Mouse (Mus musculus) G1E (cell line): ENCODE measurements around the gene Bcdin3d. TPM values are rescaled to one million over a fixed set of nuclear protein-coding genes. Genes with fewer than 3 reads are reported as not detected.

Experiments
- ATAC-seq: 2 replicates; pipeline ENCODE4 v1.8.0; 2016; ENCODE audit warnings: mild to moderate bottlenecking; ENCODE audit not compliant: insufficient number of reproducible peaks, poor library complexity, low FRiP score, severe bottlenecking; ENCODE audit errors: extremely low read depth
- DNase-seq: peaks from one replicate; pipeline ENCODE4 v3.0.0; 2012; ENCODE audit warnings: low spot score
- H3K27me3 ChIP-seq: 2 replicates; pipeline ENCODE4 v1.6.1; 2012; ENCODE audit warnings: mild to moderate bottlenecking, low read length, inconsistent platforms; ENCODE audit not compliant: insufficient read depth
- H3K36me3 ChIP-seq: replicated peaks from 2 replicates; pipeline ENCODE3; 2012; ENCODE audit warnings: mild to moderate bottlenecking, inconsistent platforms
- H3K4me1 ChIP-seq: 2 replicates; pipeline ENCODE4 v1.6.1; 2012; ENCODE audit warnings: low read depth, low read length, inconsistent platforms, mixed read lengths; ENCODE audit not compliant: insufficient read depth
- H3K4me3 ChIP-seq: 2 replicates; pipeline ENCODE4 v1.5.1; 2012; ENCODE audit warnings: low read depth, mild to moderate bottlenecking, inconsistent platforms, low read length, moderate library complexity, mixed read lengths
- H3K9me3 ChIP-seq: replicated peaks from 2 replicates; pipeline ENCODE4 v1.6.1; 2012; ENCODE audit warnings: inconsistent platforms
- CTCF ChIP-seq: IDR thresholded peaks from 2 replicates; pipeline ENCODE4 v1.5.1; 2012; ENCODE audit warnings: low read depth, low read length, inconsistent platforms, mixed read lengths
- GATA1 ChIP-seq: IDR thresholded peaks from 2 replicates; pipeline ENCODE4 v1.6.1; 2012; ENCODE audit warnings: borderline replicate concordance, low read length, inconsistent platforms, mixed read lengths
- GATA2 ChIP-seq: IDR thresholded peaks from 2 replicates; pipeline ENCODE4 v1.6.1; 2012; ENCODE audit warnings: low read depth, low read length, inconsistent platforms, borderline replicate concordance
- POLR2AphosphoS5 ChIP-seq: IDR thresholded peaks from 2 replicates; pipeline ENCODE4 v1.6.1; 2012; ENCODE audit warnings: low read depth, low read length, inconsistent platforms; ENCODE audit not compliant: insufficient replicate concordance
- TAL1 ChIP-seq: conservative IDR thresholded peaks from 2 replicates; pipeline ENCODE4 v1.6.1; 2012; ENCODE audit warnings: low read depth, low read length, inconsistent platforms, mixed read lengths
- polyA plus RNA-seq: library from polyadenylated mRNA; stranded (reverse); fragments of >175 nt; gene quantifications from 2 replicates; pipeline ENCODE4 v1.2.3, GENCODE M21; 2012
- total RNA-seq, 2 experiments: library from RNA; stranded (forward) in 1 of 2; stranded (reverse) in 1 of 2; fragments of 200-1000 nt in 1 of 2; fragments of >200 nt in 1 of 2; fragmentation: Nextera tagmentation in 1 of 2; gene quantifications; 2 replicates each; pipeline ENCODE4 v1.2.3; 2014 to 2017

The Bcdin3d gene
- total and polyA plus RNA-seq, 3 experiments = 8.6 to 13.2 (median 10.0) TPM

- H3K4me3 ChIP-seq = no peak overlapping the region
- ATAC-seq (no peak), DNase-seq (no peak)
- TF ChIP-seq TAL1 (no peak), GATA1 (no peak)
- H3K9me3 ChIP-seq = no peaks in the 10 kb centered on the region
- peaks cover 40% of the 10 kb centered on the region for H3K36me3 ChIP-seq
- peaks cover 3% of the 10 kb centered on the region; the same call in 1 of the 2 replicates for H3K27me3 ChIP-seq
- H3K4me1 ChIP-seq = peaks cover 21% of the 10 kb centered on the region
Observed at GRCm38 (mm10) chr15:99469736-99470135, 4.8 kb downstream of the Bcdin3d start.

- ATAC-seq (no peak), DNase-seq (no peak)
- peaks cover 3% of the 10 kb centered on the region; the same call in 1 of the 2 replicates for H3K27me3 ChIP-seq
- TF ChIP-seq TAL1 (no peak), CTCF (peak; percentile 68)
- peaks cover 40% of the 10 kb centered on the region for H3K36me3 ChIP-seq
- no peaks in the 10 kb centered on the region for H3K9me3 ChIP-seq
- H3K4me3 ChIP-seq = no peak overlapping the region
- peaks cover 20% of the 10 kb centered on the region for H3K4me1 ChIP-seq
Observed at GRCm38 (mm10) chr15:99469067-99469466, 5.5 kb downstream of the Bcdin3d start.

GRCm38 (mm10) chr15:99463194-99463593 is 11.3 kb downstream of the Bcdin3d start:
- DNase-seq (no peak), ATAC-seq (no peak)
- Histone ChIP-seq H3K4me3 (no peak overlapping the region), H3K9me3 (no peaks in the 10 kb centered on the region), H3K4me1 (peaks cover 11% of the 10 kb centered on the region), H3K27me3 (peaks cover 3% of the 10 kb centered on the region; the same call in 1 of the 2 replicates), H3K36me3 (peaks cover 6% of the 10 kb centered on the region)
- TF ChIP-seq TAL1 (no peak), POLR2AphosphoS5 (no peak), GATA1 (no peak), GATA2 (no peak), CTCF (no peak)

GRCm38 (mm10) chr15:99457606-99458401 is 16.7 kb downstream of the Bcdin3d start, which contains the start of gene Nckap5l:
Gene Nckap5l, minus strand, starts transcription at chr15:99457748.
- TF ChIP-seq GATA2 (no peak), CTCF (no peak), GATA1 (no peak), TAL1 (no peak)
- Histone ChIP-seq H3K27me3 (peaks cover 20% of the 10 kb centered on the region), H3K9me3 (no peaks in the 10 kb centered on the region), H3K36me3 (peaks cover 15% of the 10 kb centered on the region), H3K4me1 (peaks cover 31% of the 10 kb centered on the region), H3K4me3 (peak within 1 kb of the TSS; percentile 77)
- DNase-seq = peak; percentile 97
- ATAC-seq = peak; percentile 98

DNA sequence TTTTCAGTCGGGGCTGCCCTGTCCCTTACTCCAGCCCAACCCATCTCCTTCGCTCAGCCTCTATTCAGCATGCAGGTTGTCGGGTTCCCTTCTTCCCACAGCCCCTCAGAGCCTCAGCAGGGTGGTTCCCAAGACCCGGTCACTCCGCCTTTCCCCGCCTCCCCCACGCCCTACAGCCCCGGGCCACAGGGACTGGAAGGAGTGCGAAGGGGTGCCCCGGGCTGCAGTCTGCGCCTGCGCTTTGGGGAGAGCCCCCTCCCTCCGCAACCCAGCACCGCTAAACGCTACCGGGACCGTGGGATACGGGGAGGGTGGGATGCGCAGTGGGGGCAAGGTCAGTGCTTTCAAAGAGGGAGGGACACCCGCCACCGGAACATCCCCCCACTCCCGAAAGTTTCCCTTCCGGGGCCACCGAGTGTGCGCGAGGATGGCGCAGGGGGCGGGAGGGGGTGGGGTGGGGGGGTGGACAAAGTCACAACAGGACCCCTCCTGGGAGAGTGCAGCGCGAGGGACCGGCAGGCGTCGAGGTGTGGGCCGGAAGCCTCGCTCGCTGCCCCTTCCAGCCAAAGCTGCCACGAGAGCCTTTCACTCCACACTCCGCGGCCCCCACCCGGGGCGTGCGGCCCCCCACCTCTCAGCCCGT is 17.4 kb downstream of the Bcdin3d start:
- peaks cover 15% of the 10 kb centered on the region for H3K36me3 ChIP-seq

DNA sequence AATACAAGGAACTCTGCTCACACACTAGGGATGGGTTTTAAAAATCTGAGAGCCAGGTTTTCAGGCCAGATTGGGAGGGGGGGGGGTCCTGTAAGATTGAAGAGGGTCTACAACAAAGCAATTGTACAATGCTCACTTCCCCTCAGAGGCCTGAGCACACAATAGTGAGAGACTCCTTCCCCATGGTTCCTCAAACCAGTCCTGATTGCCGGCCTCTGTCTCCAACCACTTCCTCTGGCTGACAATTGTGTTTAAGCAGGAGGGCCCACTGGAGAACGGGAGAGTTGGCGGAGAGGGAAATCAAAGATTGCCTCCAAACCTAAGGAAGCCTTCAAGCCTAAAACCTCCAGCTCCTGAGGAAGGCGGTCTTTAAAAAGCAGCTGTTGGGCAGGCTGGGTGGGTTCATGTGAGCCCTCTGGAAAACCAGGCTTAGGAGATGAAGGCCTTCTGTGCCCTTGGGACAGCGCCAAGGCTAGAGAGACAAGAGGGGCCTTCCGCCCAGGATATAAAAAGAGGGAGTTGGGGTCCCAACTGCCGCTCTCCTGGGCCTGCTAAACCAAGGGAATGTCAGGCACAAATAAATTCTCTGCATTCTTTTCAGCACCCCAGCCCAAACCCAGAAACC is 18.1 kb downstream of the Bcdin3d start:
- peak overlapping the region; percentile 77; the same call in 1 of the 2 replicates for H3K4me3 ChIP-seq
- TF ChIP-seq CTCF (no peak), POLR2AphosphoS5 (no peak), TAL1 (no peak), GATA2 (no peak)
- peaks cover 20% of the 10 kb centered on the region for H3K27me3 ChIP-seq
- peaks cover 15% of the 10 kb centered on the region for H3K36me3 ChIP-seq
- DNase-seq (no peak), ATAC-seq (no peak)
- H3K4me1 ChIP-seq = peaks cover 31% of the 10 kb centered on the region
- H3K9me3 ChIP-seq = no peaks in the 10 kb centered on the region

More for the DNA sequence above, 17.4 kb downstream of the Bcdin3d start:
- DNase-seq = peak; percentile 39
- H3K4me3 ChIP-seq = peak overlapping the region; percentile 77
- peaks cover 31% of the 10 kb centered on the region for H3K4me1 ChIP-seq
- TF ChIP-seq GATA2 (no peak), GATA1 (no peak)
- H3K9me3 ChIP-seq = no peaks in the 10 kb centered on the region
- H3K27me3 ChIP-seq = peaks cover 20% of the 10 kb centered on the region
- no peak for ATAC-seq
